Mouse (Mus musculus) kidney, adult 8-10 months (tissue): ENCODE data around the gene Jagn1.

Source experiments
- DNase-seq, 2 experiments: peaks; one replicate each; pipeline ENCODE4 v3.0.0; 2022

Gene Jagn1

DNA sequence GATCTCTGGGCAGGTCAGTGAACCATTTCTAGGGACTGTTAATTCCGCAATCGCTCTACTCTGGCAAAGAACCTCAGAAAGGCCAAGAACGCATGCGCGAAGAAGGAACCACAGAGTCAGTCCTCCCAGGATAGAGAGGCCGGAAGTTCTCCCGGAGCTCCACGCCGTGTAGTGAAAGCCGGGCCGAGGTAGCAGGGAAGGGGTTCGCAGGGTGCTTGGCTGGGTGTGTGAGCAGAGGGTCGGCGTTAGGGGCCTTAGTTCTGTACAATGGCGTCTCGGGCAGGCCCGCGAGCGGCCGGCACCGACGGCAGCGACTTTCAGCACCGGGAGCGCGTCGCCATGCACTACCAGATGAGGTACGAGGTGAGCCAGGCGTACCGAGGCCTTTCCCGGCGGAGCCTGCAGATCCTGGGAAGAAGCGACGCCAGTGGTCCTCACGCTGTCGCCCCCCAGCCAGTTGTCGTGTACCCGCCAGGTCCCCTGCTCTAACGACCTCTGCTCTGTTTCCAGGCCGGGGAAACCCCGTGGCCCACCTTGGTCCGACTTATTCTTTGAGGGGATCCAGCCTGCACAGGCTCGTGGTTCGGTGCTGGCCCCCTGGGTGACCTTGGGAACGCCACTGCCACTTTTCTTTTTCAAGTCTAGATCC lies at the start of gene Jagn1:
Gene Jagn1 (plus strand): TSS at position 128 of the 649 bp plus-strand sequence.
- DNase-seq, result peak; percentile 92 to 95

- no peak for DNase-seq
Measured at GRCm38 (mm10) chr6:113393951-113394350, 48.4 kb upstream of the Jagn1 start.

GRCm38 (mm10) chr6:113394811-113395210 lies 47.6 kb upstream of the Jagn1 start:
- DNase-seq, result no peak

DNA sequence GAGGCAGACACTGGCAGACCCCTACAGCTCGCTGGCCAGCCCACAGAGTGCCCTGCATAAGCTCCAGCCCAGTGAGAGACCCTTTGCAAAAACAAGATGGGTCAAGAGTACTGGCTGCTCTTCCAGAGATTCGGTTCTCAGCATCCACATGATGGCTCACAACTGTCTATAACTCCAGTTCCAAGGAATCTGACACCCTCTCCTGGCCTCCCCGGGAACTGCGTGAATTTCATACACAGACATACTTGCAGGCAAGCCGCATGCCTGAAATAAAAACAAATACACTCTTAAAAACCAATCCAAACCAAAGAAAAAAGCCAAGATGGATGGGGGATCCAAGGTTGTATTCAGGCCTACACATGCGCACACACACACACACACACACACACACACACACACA lies 46.9 kb upstream of the Jagn1 start:
- no peak for DNase-seq

DNA sequence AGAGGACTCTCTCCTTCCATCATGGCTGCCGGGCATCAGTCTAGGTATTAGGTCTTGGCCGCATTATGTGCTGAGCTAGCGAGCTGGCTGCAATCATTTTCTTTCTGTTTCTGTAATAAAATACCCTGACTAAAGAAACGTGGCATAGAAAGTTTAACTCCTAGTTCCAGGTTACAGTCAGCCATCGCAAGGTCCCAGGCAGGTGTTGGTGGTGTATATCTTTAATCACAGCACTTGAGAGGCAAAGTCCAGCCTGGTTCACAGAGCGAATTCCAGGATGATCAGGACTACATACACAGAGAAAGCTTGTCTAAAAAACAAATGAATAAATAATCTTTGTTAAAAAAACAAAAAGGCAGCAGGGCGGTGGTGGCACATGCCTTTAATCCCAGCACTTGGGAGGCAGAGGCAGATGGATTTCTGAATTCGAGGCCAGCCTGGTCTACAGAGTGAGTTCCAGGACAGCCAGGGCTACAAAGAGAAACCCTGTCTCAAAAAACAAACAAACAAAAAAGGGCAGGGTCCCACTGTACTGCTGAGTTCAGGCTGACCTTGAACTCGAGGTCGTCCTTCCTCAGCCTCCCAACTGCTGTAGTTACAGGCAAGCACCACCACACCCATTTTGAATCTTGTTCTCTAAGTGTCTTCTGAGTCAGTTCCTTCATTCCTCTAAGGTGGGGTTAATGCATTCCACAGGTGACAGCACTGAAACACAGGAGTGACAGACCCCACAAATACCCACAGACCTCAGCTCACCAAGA lies 45.9 kb upstream of the Jagn1 start:
- DNase-seq, result no peak

- no peak for DNase-seq
Measured at GRCm38 (mm10) chr6:113402094-113402493, 40.3 kb upstream of the Jagn1 start.

DNA sequence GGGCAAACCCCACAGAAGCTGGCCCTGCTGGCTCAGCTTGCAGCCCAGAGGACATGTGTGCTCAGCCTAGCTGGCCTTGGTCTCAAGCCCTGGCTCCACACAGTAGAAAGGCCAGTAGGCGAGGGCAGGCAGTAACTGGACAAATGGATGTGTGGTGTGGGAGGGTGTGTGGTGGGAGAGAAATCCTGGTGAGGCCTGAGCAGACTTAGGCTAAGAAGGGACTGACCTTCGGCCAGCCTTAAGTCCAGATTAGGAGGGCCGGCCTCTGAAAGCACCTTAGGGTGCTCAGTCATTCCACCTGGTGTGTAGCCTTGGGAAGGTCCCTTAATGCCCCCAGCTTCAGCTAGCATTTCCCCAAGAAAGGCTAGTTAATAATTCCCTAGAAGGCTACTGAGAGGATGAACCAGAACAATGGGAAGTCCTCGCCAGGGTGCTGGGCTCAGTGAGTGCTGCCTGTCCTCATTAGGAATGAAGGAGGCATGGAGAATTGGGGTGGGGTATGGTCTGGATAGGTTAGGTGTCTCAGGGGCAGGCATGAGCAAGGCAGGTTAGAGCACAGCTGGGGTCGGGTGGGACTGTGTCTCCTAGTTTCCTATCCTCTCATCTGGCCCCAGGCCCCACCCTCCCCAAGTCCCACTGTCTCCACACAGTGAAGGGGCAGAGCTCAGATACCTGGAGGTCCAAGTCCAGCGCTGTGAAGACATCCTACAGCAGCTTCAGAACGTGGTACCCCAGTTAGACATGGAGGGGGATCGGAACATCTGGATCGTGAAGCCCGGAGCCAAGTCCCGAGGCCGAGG lies 37.5 kb upstream of the Jagn1 start:
- peak in 1 of 2 experiments; percentile 44 for DNase-seq

- no peak for DNase-seq
Measured at GRCm38 (mm10) chr6:113405483-113405882, 36.9 kb upstream of the Jagn1 start.

- no peak for DNase-seq
Measured at GRCm38 (mm10) chr6:113406683-113407082, 35.7 kb upstream of the Jagn1 start.

- no peak for DNase-seq
Measured at GRCm38 (mm10) chr6:113410001-113410400, 32.4 kb upstream of the Jagn1 start.

GRCm38 (mm10) chr6:113416416-113416815 lies 26.0 kb upstream of the Jagn1 start:
- DNase-seq, result no peak

GRCm38 (mm10) chr6:113418441-113419198 lies 23.7 kb upstream of the Jagn1 start:
- DNase-seq, result no peak

GRCm38 (mm10) chr6:113419199-113419587 lies 23.2 kb upstream of the Jagn1 start, which contains the start of gene Rpusd3:
Gene Rpusd3, minus strand, starts transcription at chr6:113419340.
- DNase-seq, result peak; percentile 95 to 98

DNA sequence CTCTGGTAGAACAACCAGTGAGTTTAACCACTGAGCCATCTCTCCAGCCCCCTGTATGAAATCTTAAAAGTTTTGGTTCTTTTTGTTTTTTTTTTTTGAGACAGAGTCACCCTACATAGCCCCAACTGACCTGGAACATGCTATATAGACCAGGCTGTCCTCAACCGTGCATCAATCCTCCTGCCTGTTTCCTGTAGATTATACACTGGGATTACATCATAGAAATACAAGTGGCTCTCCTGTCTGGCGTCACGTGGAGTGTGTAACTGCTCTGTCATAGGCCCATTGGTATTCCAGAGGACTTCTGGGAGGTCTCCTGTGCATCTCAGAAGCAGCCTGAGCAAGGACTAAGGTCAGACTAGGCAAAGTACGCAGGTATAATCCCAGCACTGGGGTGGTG lies 19.4 kb upstream of the Jagn1 start:
- no peak for DNase-seq

- DNase-seq, result no peak
Measured at GRCm38 (mm10) chr6:113424187-113424586, 18.2 kb upstream of the Jagn1 start.

GRCm38 (mm10) chr6:113426696-113427095 lies 15.7 kb upstream of the Jagn1 start:
- no peak for DNase-seq

- DNase-seq, result peak in 1 of 2 experiments; percentile 56
Measured at GRCm38 (mm10) chr6:113427397-113427796, 15.0 kb upstream of the Jagn1 start.

DNA sequence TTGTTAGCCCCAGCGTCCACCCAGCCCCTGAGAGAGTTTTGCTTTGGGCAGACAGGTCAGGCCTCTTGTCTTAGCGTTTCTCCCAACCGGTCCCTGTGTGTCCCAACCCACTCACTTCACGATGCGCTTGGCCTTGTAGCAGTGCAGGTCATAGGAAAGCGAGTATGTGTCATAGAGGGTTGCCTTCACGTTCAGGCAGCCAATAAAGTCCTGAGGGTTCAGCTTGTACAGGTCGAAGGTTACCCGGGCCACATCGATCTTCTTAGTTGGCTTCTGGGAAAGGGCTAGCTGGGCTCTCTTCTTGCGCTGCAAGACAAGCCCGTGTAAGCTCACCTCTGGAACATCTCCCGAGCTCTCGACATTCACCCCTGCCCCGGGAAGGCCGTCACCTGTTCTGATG lies 14.4 kb upstream of the Jagn1 start:
- DNase-seq, result no peak

- no peak for DNase-seq
Measured at GRCm38 (mm10) chr6:113429965-113430364, 12.4 kb upstream of the Jagn1 start.

- no peak for DNase-seq
Measured at GRCm38 (mm10) chr6:113430846-113431245, 11.5 kb upstream of the Jagn1 start.

DNA sequence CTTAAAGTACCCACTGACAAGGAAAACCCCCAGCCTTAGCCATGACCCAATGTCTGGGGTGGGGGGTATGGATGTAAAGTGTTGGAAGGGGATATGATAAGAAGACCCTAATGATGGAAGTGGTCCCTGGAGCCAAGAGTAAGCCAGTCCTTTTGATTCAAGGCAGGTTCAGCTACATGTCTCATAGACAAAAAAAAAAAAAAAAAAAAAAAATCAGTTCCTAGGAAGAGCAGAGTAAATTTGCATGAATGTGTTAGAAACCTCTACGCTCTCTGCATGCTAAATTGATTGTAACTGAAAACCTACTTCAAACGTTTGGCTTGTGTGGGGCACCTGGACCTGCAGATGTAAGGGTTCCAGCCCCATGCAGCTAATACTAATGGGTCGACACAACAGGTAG lies 10.6 kb upstream of the Jagn1 start:
- no peak for DNase-seq

DNA sequence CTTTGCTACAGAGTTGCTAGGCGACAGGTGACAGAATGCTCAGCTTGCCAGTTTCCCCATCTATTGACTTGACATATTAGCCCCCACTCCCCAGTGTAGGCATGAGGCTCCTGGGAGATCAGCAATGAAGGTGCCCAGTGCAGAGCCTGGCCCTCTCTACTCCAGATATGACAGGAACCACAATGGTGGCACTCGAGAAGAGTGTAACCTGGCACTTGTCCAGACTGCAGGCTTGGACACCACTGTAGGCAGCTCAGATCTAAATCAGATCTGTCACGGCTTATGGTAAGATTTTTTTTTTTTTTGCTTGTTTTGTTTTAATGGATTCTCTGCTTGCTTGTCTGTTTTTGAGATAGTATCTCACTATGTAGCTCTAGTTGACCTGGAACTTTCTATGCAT lies 8.7 kb upstream of the Jagn1 start:
- DNase-seq, result no peak

DNA sequence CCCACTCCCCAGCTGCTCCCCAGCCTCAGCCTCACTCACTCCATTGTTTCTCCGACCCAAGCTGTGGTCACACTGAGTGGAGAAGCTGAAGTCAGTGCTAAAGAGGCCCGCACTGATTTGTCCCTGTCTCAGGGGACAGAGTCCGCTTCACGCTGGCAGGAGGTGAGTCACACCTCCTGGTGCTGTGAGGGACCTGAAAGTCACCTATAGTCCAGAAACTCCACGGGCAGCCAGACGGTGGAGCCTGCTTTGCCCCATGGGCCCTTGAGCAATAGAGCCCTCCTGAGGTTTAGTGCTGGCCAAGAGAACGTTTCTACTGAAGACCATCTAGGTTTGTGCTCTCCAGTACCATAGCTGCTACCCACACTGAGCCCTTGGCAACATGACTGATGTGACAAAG lies 7.7 kb upstream of the Jagn1 start:
- no peak for DNase-seq
